ENCODE assay signal across 16 mouse cellular contexts in the genomic region with DNA sequence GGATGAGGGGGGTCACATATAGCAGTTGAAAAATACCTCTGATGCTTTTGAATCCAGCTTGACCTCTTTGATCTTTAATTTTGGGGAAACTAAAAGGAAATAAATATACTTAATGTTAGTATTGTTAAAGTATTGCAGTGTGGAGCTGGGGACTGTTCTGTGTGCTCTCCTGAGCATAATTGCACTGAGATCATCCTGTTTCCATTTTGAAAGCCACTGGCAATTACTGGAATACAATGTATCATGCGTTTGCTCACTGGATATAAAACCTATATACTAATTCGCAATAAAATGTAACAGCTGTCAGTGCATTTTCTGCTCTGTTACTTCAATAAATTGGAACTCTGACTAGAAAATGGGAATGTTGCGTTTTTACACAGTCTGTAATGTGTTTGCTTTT.
A peak's percentile ranks its signal among the peaks of the same experiment; 100 is the strongest.
DNase-seq lines count a peak whose midpoint lies in the region; ATAC-seq and TF ChIP-seq lines count a peak whose summit lies in the region.
"Had no signal": no experiment of that assay in that cellular context is flagged by ENCODE, and none has a peak within 500 bp of the region (broad histone marks: within the 10 kb centered on the region; RNA-seq: fewer than 3 reads in every experiment).

No protein-coding gene starts in this region.

- no peaks in the 10 kb centered on the region for H3K27me3 ChIP-seq in embryonic facial prominence, embryonic 11.5 days (ENCODE audit: control insufficient read depth, insufficient read depth, low read length)
- H3K27me3 ChIP-seq in embryonic facial prominence, embryonic 10.5 days (replicated peaks; ENCODE audit: low read depth, poor library complexity, severe bottlenecking) = no peaks in the 10 kb centered on the region
- H3K27me3 ChIP-seq in forebrain, embryonic 15.5 days = no peaks in the 10 kb centered on the region
- no peaks in the 10 kb centered on the region for H3K27me3 ChIP-seq in midbrain, embryonic 14.5 days (ENCODE audit: control insufficient read depth, insufficient read depth, low read length)
- H3K27me3 ChIP-seq: embryonic facial prominence, embryonic 12.5 days; heart, embryonic 13.5 days; kidney, embryonic 15.5 days; stomach, embryonic 15.5 days had no signal

- no peak overlapping the region for H3K4me2 ChIP-seq in embryonic facial prominence, embryonic 11.5 days (ENCODE audit: low read depth, low read length)
- H3K4me2 ChIP-seq in forebrain, embryonic 15.5 days (replicated peaks) = peak overlapping the region; percentile 38
- H3K4me2 ChIP-seq in midbrain, embryonic 14.5 days (ENCODE audit: low read length) = peak overlapping the region; percentile 51

- no peak overlapping the region for H3K27ac ChIP-seq in embryonic facial prominence, embryonic 11.5 days (replicated peaks; ENCODE audit: low read depth, low read length)
- no peak overlapping the region for H3K27ac ChIP-seq in embryonic facial prominence, embryonic 10.5 days (replicated peaks)
- H3K27ac ChIP-seq in forebrain, embryonic 15.5 days (replicated peaks) = peak overlapping the region; percentile 84
- peak overlapping the region; percentile 60 for H3K27ac ChIP-seq in midbrain, embryonic 14.5 days (replicated peaks; ENCODE audit: low read depth, low read length)
- H3K27ac ChIP-seq: embryonic facial prominence, embryonic 12.5 days; heart, embryonic 13.5 days; kidney, embryonic 15.5 days; stomach, embryonic 15.5 days had no signal

- no peak for ATAC-seq in embryonic facial prominence, embryonic 11.5 days (replicated peaks; ENCODE audit: insufficient number of reproducible peaks, low FRiP score, low TSS enrichment, low read depth)
- no peak for ATAC-seq in forebrain, embryonic 15.5 days (replicated peaks)
- ATAC-seq in midbrain, embryonic 14.5 days (ENCODE audit: low FRiP score, low TSS enrichment) = no peak

- WGBS in embryonic facial prominence, embryonic 11.5 days = 75% methylated on average over 3 of the region's 3 CpGs
- WGBS in embryonic facial prominence, embryonic 10.5 days = 80% methylated on average over 3 of the region's 3 CpGs
- 18% methylated on average over 3 of the region's 3 CpGs for WGBS in forebrain, embryonic 15.5 days
- WGBS in midbrain, embryonic 14.5 days = 59% methylated on average over 3 of the region's 3 CpGs

- no peak overlapping the region for H3K4me3 ChIP-seq in embryonic facial prominence, embryonic 11.5 days (ENCODE audit: low read depth, low read length)
- H3K4me3 ChIP-seq in embryonic facial prominence, embryonic 10.5 days = no peak overlapping the region
- H3K4me3 ChIP-seq in forebrain, embryonic 15.5 days = peak overlapping the region; percentile 23; the same call in 1 of the 2 replicates
- no peak overlapping the region for H3K4me3 ChIP-seq in midbrain, embryonic 14.5 days (replicated peaks; ENCODE audit: low read depth, low read length)
- H3K4me3 ChIP-seq: stomach, embryonic 15.5 days had no signal

- H3K36me3 ChIP-seq in embryonic facial prominence, embryonic 11.5 days (replicated peaks; ENCODE audit: control insufficient read depth, insufficient read depth, low read depth, low read length) = no peaks in the 10 kb centered on the region
- no peaks in the 10 kb centered on the region for H3K36me3 ChIP-seq in embryonic facial prominence, embryonic 10.5 days (replicated peaks)
- no peaks in the 10 kb centered on the region for H3K36me3 ChIP-seq in forebrain, embryonic 15.5 days
- no peaks in the 10 kb centered on the region for H3K36me3 ChIP-seq in midbrain, embryonic 14.5 days (ENCODE audit: control insufficient read depth, insufficient read depth, low read length)
- H3K36me3 ChIP-seq: embryonic facial prominence, embryonic 12.5 days; heart, embryonic 13.5 days; kidney, embryonic 15.5 days; stomach, embryonic 15.5 days had no signal

- DNase-seq in embryonic facial prominence, embryonic 11.5 days (ENCODE audit: low spot score) = peak; percentile 6
- DNase-seq in embryonic facial prominence, embryonic 10.5 days (ENCODE audit: low spot score) = no peak
- DNase-seq in brain, embryonic 14.5 days (ENCODE audit: low read depth) = peak; percentile 69
- DNase-seq in midbrain, embryonic 14.5 days = no peak
- no peak for DNase-seq in cerebellum, adult 9-10 months
- no peak for DNase-seq in cerebellum, postnatal 36 days
- DNase-seq in heart, postnatal 4 days = no peak
- DNase-seq: cerebellum, adult 2 months; gastrocnemius, postnatal 25 days; lung, postnatal 4 days; thymus, postnatal 36 days had no signal

- H3K9me3 ChIP-seq in embryonic facial prominence, embryonic 11.5 days (replicated peaks; ENCODE audit: control insufficient read depth, low read length) = no peaks in the 10 kb centered on the region
- H3K9me3 ChIP-seq in embryonic facial prominence, embryonic 10.5 days = no peaks in the 10 kb centered on the region
- no peaks in the 10 kb centered on the region for H3K9me3 ChIP-seq in forebrain, embryonic 15.5 days
- no peaks in the 10 kb centered on the region for H3K9me3 ChIP-seq in midbrain, embryonic 14.5 days (ENCODE audit: control insufficient read depth, low read length)
- H3K9me3 ChIP-seq: embryonic facial prominence, embryonic 12.5 days; heart, embryonic 13.5 days; kidney, embryonic 15.5 days; stomach, embryonic 15.5 days had no signal

- TF ChIP-seq CTCF in brain, embryonic 14.5 days (IDR thresholded peaks at IDR 0.05; ENCODE audit: borderline replicate concordance, extremely low read depth, insufficient read depth, insufficient read length) = no peak

- TF ChIP-seq POLR2A in brain, embryonic 14.5 days (IDR thresholded peaks at IDR 0.05; ENCODE audit: borderline replicate concordance, extremely low read depth, insufficient read depth, insufficient read length, poor library complexity, severe bottlenecking) = no peak

- H3K4me1 ChIP-seq in embryonic facial prominence, embryonic 11.5 days (ENCODE audit: control insufficient read depth, insufficient read depth, low read length) = no peaks in the 10 kb centered on the region
- peaks cover 21% of the 10 kb centered on the region for H3K4me1 ChIP-seq in embryonic facial prominence, embryonic 10.5 days
- peaks cover 43% of the 10 kb centered on the region for H3K4me1 ChIP-seq in forebrain, embryonic 15.5 days
- H3K4me1 ChIP-seq in midbrain, embryonic 14.5 days (ENCODE audit: control insufficient read depth, insufficient read depth, low read length) = peaks cover 32% of the 10 kb centered on the region
- H3K4me1 ChIP-seq: stomach, embryonic 15.5 days had no signal

- no peak overlapping the region for H3K9ac ChIP-seq in embryonic facial prominence, embryonic 11.5 days (replicated peaks; ENCODE audit: low read length)
- H3K9ac ChIP-seq in forebrain, embryonic 15.5 days (replicated peaks) = peak overlapping the region; percentile 27
- 0 out of 2 replicates have a peak overlapping the region, but pooled peaks have one; percentile 2 for H3K9ac ChIP-seq in midbrain, embryonic 14.5 days (replicated peaks; ENCODE audit: low read length)
- H3K9ac ChIP-seq: embryonic facial prominence, embryonic 12.5 days; heart, embryonic 13.5 days; kidney, embryonic 15.5 days; stomach, embryonic 15.5 days had no signal

Comparison
In these comparisons a context has a peak if more than half of its experiments do, and no peak if none do; other contexts are left out.
1. DNase-seq: peak in embryonic facial prominence, embryonic 11.5 days (single experiment) and brain, embryonic 14.5 days (single experiment); none in embryonic facial prominence, embryonic 10.5 days (single experiment), midbrain, embryonic 14.5 days (single experiment), cerebellum, adult 9-10 months (single experiment), cerebellum, postnatal 36 days (0 of 2) and heart, postnatal 4 days (single experiment).
2. H3K27ac ChIP-seq: peak in forebrain, embryonic 15.5 days (single experiment) and midbrain, embryonic 14.5 days (single experiment); none in embryonic facial prominence, embryonic 11.5 days (single experiment) and embryonic facial prominence, embryonic 10.5 days (single experiment).